ENCODE assay signal across 7 mouse cellular contexts in genomic region chr7:79499596-79500570, GRCm38 (mm10). TPM values are rescaled to one million over a fixed set of nuclear protein-coding genes. Genes with fewer than 3 reads are reported as not detected.
DNase-seq lines count a peak whose midpoint lies in the region; ATAC-seq and TF ChIP-seq lines count a peak whose summit lies in the region.

No protein-coding gene starts in this region.

- H3K4me2 ChIP-seq in lung, postnatal 0 days (replicated peaks; ENCODE audit: low read depth, low read length): 0 out of 2 replicates have a peak overlapping the region, but pooled peaks have one; percentile 28
- H3K4me2 ChIP-seq in embryonic facial prominence, embryonic 13.5 days: peak overlapping the region; percentile 54

- TF ChIP-seq POLR2A in lung, adult 2 months (IDR thresholded peaks at IDR 0.05; ENCODE audit: borderline replicate concordance, extremely low read depth, low read depth, low read length): no peak
- TF ChIP-seq POLR2A in olfactory bulb, adult 2 months (IDR thresholded peaks at IDR 0.05; ENCODE audit: insufficient read depth, low read depth, low read length): peak; percentile 96

- no peaks in the 10 kb centered on the region for H3K4me1 ChIP-seq in lung, postnatal 0 days (ENCODE audit: insufficient read depth, low read depth, low read length)
- no peaks in the 10 kb centered on the region; the same call in 1 of the 2 replicates for H3K4me1 ChIP-seq in lung, adult 2 months (ENCODE audit: control insufficient read depth, insufficient read depth, low read length)
- peaks cover 17% of the 10 kb centered on the region for H3K4me1 ChIP-seq in embryonic facial prominence, embryonic 13.5 days
- H3K4me1 ChIP-seq in olfactory bulb, adult 2 months (ENCODE audit: control insufficient read depth, insufficient read depth, low read length): peaks cover 32% of the 10 kb centered on the region

- no peak for TF ChIP-seq EP300 in lung, postnatal 0 days (IDR thresholded peaks at IDR 0.05)

- TF ChIP-seq CTCF in lung, postnatal 0 days (IDR thresholded peaks at IDR 0.05): no peak
- no peak for TF ChIP-seq CTCF in lung, adult 2 months (IDR thresholded peaks at IDR 0.05; ENCODE audit: insufficient read depth, low read length)
- no peak for TF ChIP-seq CTCF in olfactory bulb, adult 2 months (IDR thresholded peaks at IDR 0.05; ENCODE audit: insufficient read depth, low read depth, low read length)

- no peak overlapping the region for H3K27ac ChIP-seq in lung, postnatal 0 days (ENCODE audit: low read length)
- no peak overlapping the region for H3K27ac ChIP-seq in embryonic facial prominence, embryonic 13.5 days
- peak overlapping the region; percentile 98 for H3K27ac ChIP-seq in olfactory bulb, adult 2 months (ENCODE audit: insufficient read depth, low read depth, low read length)

- ATAC-seq in lung, postnatal 0 days: no peak
- peak; percentile 10; the same call in 1 of the 2 replicates for ATAC-seq in embryonic facial prominence, embryonic 13.5 days (ENCODE audit: insufficient number of reproducible peaks, insufficient read depth, low FRiP score, low TSS enrichment, low read depth)

- peaks cover 98% of the 10 kb centered on the region for H3K27me3 ChIP-seq in lung, postnatal 0 days (replicated peaks; ENCODE audit: insufficient read depth, low read length)
- H3K27me3 ChIP-seq in embryonic facial prominence, embryonic 13.5 days: peaks cover 100% of the 10 kb centered on the region

- no peak for DNase-seq in lung, postnatal 0 days (ENCODE audit: low spot score)
- DNase-seq in lung, adult 2 months: no peak
- DNase-seq in layer of hippocampus, postnatal 36 days: peak; percentile 74 to 81
- no peak for DNase-seq in spleen, postnatal 14 days (ENCODE audit: low spot score in 2 of 2)
- no peak for DNase-seq in ovary, adult 18-20 months (ENCODE audit: low spot score)

- peak overlapping the region; percentile 8; the same call in 1 of the 2 replicates for H3K4me3 ChIP-seq in lung, postnatal 0 days (ENCODE audit: low read depth, low read length)
- H3K4me3 ChIP-seq in lung, adult 2 months (replicated peaks; ENCODE audit: extremely low read depth, low read depth, low read length): no peak overlapping the region
- peak overlapping the region; percentile 32 for H3K4me3 ChIP-seq in embryonic facial prominence, embryonic 13.5 days
- peak overlapping the region; percentile 74 for H3K4me3 ChIP-seq in olfactory bulb, adult 2 months (ENCODE audit: insufficient read depth, low read depth, low read length)

- WGBS in lung, postnatal 0 days: 2% methylated on average over 38 of the region's 72 CpGs
- 2% methylated on average over 64 of the region's 72 CpGs for WGBS in lung, adult 2 months
- under 1% methylated on average over 70 of the region's 72 CpGs for WGBS in embryonic facial prominence, embryonic 13.5 days
- under 1% methylated on average over 72 of the region's 72 CpGs for WGBS in olfactory bulb, adult 2 months

- no peaks in the 10 kb centered on the region for H3K36me3 ChIP-seq in lung, postnatal 0 days (ENCODE audit: insufficient read depth, low read length)
- H3K36me3 ChIP-seq in embryonic facial prominence, embryonic 13.5 days: no peaks in the 10 kb centered on the region

- no peaks in the 10 kb centered on the region for H3K9me3 ChIP-seq in lung, postnatal 0 days (ENCODE audit: low read length)
- no peaks in the 10 kb centered on the region for H3K9me3 ChIP-seq in embryonic facial prominence, embryonic 13.5 days

- H3K9ac ChIP-seq in lung, postnatal 0 days (replicated peaks; ENCODE audit: low read depth): no peak overlapping the region
- H3K9ac ChIP-seq in embryonic facial prominence, embryonic 13.5 days: no peak overlapping the region; the same call in 1 of the 2 replicates

RNA-seq across cellular contexts. Expression of gene Polg, which starts 33.7 kb away (rescaled TPM):
- polyA plus RNA-seq in lung, postnatal 0 days (2015; fragmentation: Nextera tagmentation; extraction: Ambion mirVana): 32.3 and 39.9 TPM in 2 replicates
- 57.5 and 61.4 TPM in 2 replicates for polyA plus RNA-seq in lung, adult 2 months (2012; rRNA removed)
- polyA plus RNA-seq in embryonic facial prominence, embryonic 13.5 days (2015; fragmentation: Nextera tagmentation; extraction: Ambion mirVana): 28.8 and 33.0 TPM in 2 replicates
- total RNA-seq in layer of hippocampus, postnatal 36 days (2021): 10 to 100 TPM; 87.0 to 90.7 TPM
- 134 TPM in 1 of 2 replicates, not detected in the other for polyA plus RNA-seq in olfactory bulb, adult 2 months (2012; ENCODE audit: insufficient read depth, insufficient read length, low replicate concordance, missing spikeins)

Comparison
In these comparisons a context has a peak if more than half of its experiments do, and no peak if none do; other contexts are left out.
1. DNase-seq: peak in layer of hippocampus, postnatal 36 days (2 of 2); none in lung, postnatal 0 days (single experiment), lung, adult 2 months (single experiment), spleen, postnatal 14 days (0 of 2) and ovary, adult 18-20 months (single experiment).